Mouse (Mus musculus): ENCODE measurements around the gene Flt3. TPM values are rescaled to one million over a fixed set of nuclear protein-coding genes. Genes with fewer than 3 reads are reported as not detected.

Flt3 gene
- polyA plus RNA-seq, 1 experiment: 0.53 TPM

GRCm38 (mm10) chr5:147340741-147341414 is 59.4 kb downstream of the Flt3 start:
- no peak overlapping the region for H3K4me3 ChIP-seq (ENCODE audit: low read depth, low read length)
- 25% methylated on average over 13 of the region's 13 CpGs for WGBS
- no peaks in the 10 kb centered on the region for H3K36me3 ChIP-seq (ENCODE audit: control insufficient read depth, insufficient read depth, low read length)
- no peaks in the 10 kb centered on the region for H3K4me1 ChIP-seq (ENCODE audit: control insufficient read depth, insufficient read depth, insufficient read length, low read length)
- H3K27ac ChIP-seq (ENCODE audit: insufficient read depth, low read depth, low read length): no peak overlapping the region
- no peaks in the 10 kb centered on the region for H3K27me3 ChIP-seq (ENCODE audit: control insufficient read depth, insufficient read depth, low read length)
- no peak for TF ChIP-seq CTCF (IDR thresholded peaks at IDR 0.05; ENCODE audit: extremely low read depth, insufficient read length, insufficient replicate concordance, low read depth, low read length)
- no peak for TF ChIP-seq POLR2A (IDR thresholded peaks at IDR 0.05; ENCODE audit: low read depth, low read length)

GRCm38 (mm10) chr5:147339560-147339959 is 60.7 kb downstream of the Flt3 start:
- WGBS: 71% methylated on average over 11 of the region's 11 CpGs
- Histone ChIP-seq H3K4me1 (ENCODE audit: control insufficient read depth, insufficient read depth, insufficient read length, low read length) (no peaks in the 10 kb centered on the region), H3K27ac (ENCODE audit: insufficient read depth, low read depth, low read length) (no peak overlapping the region), H3K27me3 (ENCODE audit: control insufficient read depth, insufficient read depth, low read length) (no peaks in the 10 kb centered on the region), H3K4me3 (ENCODE audit: low read depth, low read length) (no peak overlapping the region), H3K36me3 (ENCODE audit: control insufficient read depth, insufficient read depth, low read length) (no peaks in the 10 kb centered on the region)
- TF ChIP-seq CTCF (IDR thresholded peaks at IDR 0.05; ENCODE audit: extremely low read depth, insufficient read length, insufficient replicate concordance, low read depth, low read length) (no peak), POLR2A (IDR thresholded peaks at IDR 0.05; ENCODE audit: low read depth, low read length) (no peak)

- WGBS: 29% methylated on average over 9 of the region's 9 CpGs
- TF ChIP-seq CTCF (IDR thresholded peaks at IDR 0.05; ENCODE audit: extremely low read depth, insufficient read length, insufficient replicate concordance, low read depth, low read length) (no peak), POLR2A (IDR thresholded peaks at IDR 0.05; ENCODE audit: low read depth, low read length) (no peak)
- no peak overlapping the region for H3K4me3 ChIP-seq (ENCODE audit: low read depth, low read length)
- H3K36me3 ChIP-seq (ENCODE audit: control insufficient read depth, insufficient read depth, low read length): no peaks in the 10 kb centered on the region
- H3K4me1 ChIP-seq (ENCODE audit: control insufficient read depth, insufficient read depth, insufficient read length, low read length): no peaks in the 10 kb centered on the region
- no peak overlapping the region; the same call in 1 of the 2 replicates for H3K27ac ChIP-seq (ENCODE audit: insufficient read depth, low read depth, low read length)
- no peaks in the 10 kb centered on the region for H3K27me3 ChIP-seq (ENCODE audit: control insufficient read depth, insufficient read depth, low read length)
Observed at GRCm38 (mm10) chr5:147338967-147339366, 61.3 kb downstream of the Flt3 start.

GRCm38 (mm10) chr5:147332711-147333110 is 67.6 kb downstream of the Flt3 start:
- Histone ChIP-seq H3K4me1 (ENCODE audit: control insufficient read depth, insufficient read depth, insufficient read length, low read length) (no peaks in the 10 kb centered on the region), H3K27me3 (ENCODE audit: control insufficient read depth, insufficient read depth, low read length) (no peaks in the 10 kb centered on the region), H3K27ac (ENCODE audit: insufficient read depth, low read depth, low read length) (no peak overlapping the region), H3K4me3 (ENCODE audit: low read depth, low read length) (no peak overlapping the region), H3K36me3 (ENCODE audit: control insufficient read depth, insufficient read depth, low read length) (no peaks in the 10 kb centered on the region)
- 33% methylated on average over 7 of the region's 7 CpGs for WGBS
- TF ChIP-seq POLR2A (IDR thresholded peaks at IDR 0.05; ENCODE audit: low read depth, low read length) (no peak), CTCF (IDR thresholded peaks at IDR 0.05; ENCODE audit: extremely low read depth, insufficient read length, insufficient replicate concordance, low read depth, low read length) (no peak)

- no peak overlapping the region for H3K27ac ChIP-seq (ENCODE audit: insufficient read depth, low read depth, low read length)
- no peak overlapping the region for H3K4me3 ChIP-seq (ENCODE audit: low read depth, low read length)
- TF ChIP-seq POLR2A (IDR thresholded peaks at IDR 0.05; ENCODE audit: low read depth, low read length): no peak
- peak; percentile 66; the same call in 1 of the 2 replicates for TF ChIP-seq CTCF (IDR thresholded peaks at IDR 0.05; ENCODE audit: extremely low read depth, insufficient read length, insufficient replicate concordance, low read depth, low read length)
- H3K36me3 ChIP-seq (ENCODE audit: control insufficient read depth, insufficient read depth, low read length): no peaks in the 10 kb centered on the region
- no peaks in the 10 kb centered on the region for H3K4me1 ChIP-seq (ENCODE audit: control insufficient read depth, insufficient read depth, insufficient read length, low read length)
- no peaks in the 10 kb centered on the region for H3K27me3 ChIP-seq (ENCODE audit: control insufficient read depth, insufficient read depth, low read length)
- 40% methylated on average over 2 of the region's 2 CpGs for WGBS
Observed at GRCm38 (mm10) chr5:147331547-147331946, 68.7 kb downstream of the Flt3 start.

- Histone ChIP-seq H3K27me3 (ENCODE audit: control insufficient read depth, insufficient read depth, low read length) (no peaks in the 10 kb centered on the region), H3K4me1 (ENCODE audit: control insufficient read depth, insufficient read depth, insufficient read length, low read length) (no peaks in the 10 kb centered on the region), H3K4me3 (ENCODE audit: low read depth, low read length) (no peak overlapping the region), H3K36me3 (ENCODE audit: control insufficient read depth, insufficient read depth, low read length) (no peaks in the 10 kb centered on the region), H3K27ac (ENCODE audit: insufficient read depth, low read depth, low read length) (no peak overlapping the region)
- WGBS: 82% methylated on average over 11 of the region's 11 CpGs
- TF ChIP-seq POLR2A (IDR thresholded peaks at IDR 0.05; ENCODE audit: low read depth, low read length): no peak
- no peak for TF ChIP-seq CTCF (IDR thresholded peaks at IDR 0.05; ENCODE audit: extremely low read depth, insufficient read length, insufficient replicate concordance, low read depth, low read length)
Observed at GRCm38 (mm10) chr5:147329946-147330345, 70.3 kb downstream of the Flt3 start.

GRCm38 (mm10) chr5:147327636-147328035 is 72.7 kb downstream of the Flt3 start:
- 91% methylated on average over 5 of the region's 5 CpGs for WGBS
- TF ChIP-seq POLR2A (IDR thresholded peaks at IDR 0.05; ENCODE audit: low read depth, low read length) (no peak), CTCF (IDR thresholded peaks at IDR 0.05; ENCODE audit: extremely low read depth, insufficient read length, insufficient replicate concordance, low read depth, low read length) (peak; percentile 28; the same call in 1 of the 2 replicates)

More at GRCm38 (mm10) chr5:147327636-147328035, 72.7 kb downstream of the Flt3 start:
- Histone ChIP-seq H3K27ac (ENCODE audit: insufficient read depth, low read depth, low read length) (no peak overlapping the region), H3K36me3 (ENCODE audit: control insufficient read depth, insufficient read depth, low read length) (no peaks in the 10 kb centered on the region), H3K4me1 (ENCODE audit: control insufficient read depth, insufficient read depth, insufficient read length, low read length) (no peaks in the 10 kb centered on the region), H3K4me3 (ENCODE audit: low read depth, low read length) (no peak overlapping the region), H3K27me3 (ENCODE audit: control insufficient read depth, insufficient read depth, low read length) (no peaks in the 10 kb centered on the region)
